Mouse (Mus musculus) frontal cortex, postnatal 10 days (tissue): Measurements from ENCODE around the gene Prps1.
"Not testable (repeated sequence)": the region's sequence is repeated elsewhere in the genome, so short reads cannot be mapped to it uniquely, and the experiment has no call there.

Experiments used
- DNase-seq, 2 experiments: peaks; one replicate each; pipeline ENCODE4 v3.0.0; 2022; ENCODE audit warnings: low spot score in 2 of 2, mixed read lengths in 1 of 2

Prps1 gene

DNA sequence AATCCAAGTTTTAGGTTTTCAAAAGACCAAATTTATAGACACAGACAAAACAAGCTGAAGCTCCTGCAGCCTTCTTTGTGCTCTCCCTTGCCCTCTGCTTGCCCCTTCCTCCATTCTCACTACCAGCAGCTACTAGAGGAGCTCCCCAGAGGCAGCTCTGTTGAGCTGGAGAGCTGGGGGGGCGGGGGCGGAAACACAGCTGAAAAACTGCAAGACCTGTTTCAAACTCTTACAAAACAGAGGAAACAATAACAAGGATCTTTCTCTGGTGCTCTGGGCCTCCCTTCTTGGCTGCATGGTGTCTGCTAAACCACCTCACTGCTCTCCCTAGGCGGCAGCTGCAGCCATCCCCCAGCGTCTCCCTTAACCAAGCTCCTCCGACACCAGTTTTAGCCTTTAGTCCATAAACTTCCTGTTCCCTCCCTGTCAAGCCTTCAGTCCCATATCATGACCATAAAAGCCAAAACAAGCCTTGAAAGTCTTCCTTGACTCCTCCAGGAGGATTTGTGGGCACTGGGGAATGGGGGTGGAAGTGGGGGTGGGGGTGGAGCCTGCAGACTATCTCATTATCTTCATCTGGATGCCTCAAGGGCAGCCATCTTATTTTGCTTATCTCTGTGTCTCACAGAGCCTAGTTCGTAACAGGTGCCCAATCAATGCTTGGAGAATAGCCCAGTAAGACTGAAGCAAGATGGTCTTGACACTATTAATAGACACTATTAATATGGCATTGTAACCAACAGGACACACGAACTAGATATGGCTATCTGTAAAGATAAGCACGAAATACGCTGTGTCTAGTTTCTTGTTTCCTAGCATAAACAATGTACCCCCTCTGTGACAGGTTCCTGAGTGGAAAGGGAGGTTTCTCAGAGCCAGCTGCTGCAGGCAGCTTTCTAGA is 45.2 kb downstream of the Prps1 start:
- no peak for DNase-seq

DNA sequence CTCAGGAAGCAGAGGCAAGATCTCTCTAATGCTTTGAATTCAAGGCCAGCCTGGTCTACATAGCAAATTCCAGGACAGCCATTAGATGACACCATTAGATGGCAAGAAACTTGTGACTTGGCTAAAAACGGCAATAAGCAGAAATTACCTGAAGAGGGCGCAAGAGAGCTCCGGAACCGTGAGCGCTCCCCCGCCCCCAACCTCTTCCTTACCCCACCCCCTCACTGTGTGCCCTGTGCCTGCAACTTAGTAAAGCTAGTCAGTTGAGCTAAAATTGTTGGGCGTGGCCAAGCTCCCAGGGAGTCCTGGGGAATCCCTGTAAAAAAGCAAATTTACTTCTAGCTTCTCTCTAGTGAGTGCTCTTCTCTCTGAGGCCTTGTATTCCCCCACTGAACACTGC is 47.5 kb downstream of the Prps1 start:
- no peak for DNase-seq

DNA sequence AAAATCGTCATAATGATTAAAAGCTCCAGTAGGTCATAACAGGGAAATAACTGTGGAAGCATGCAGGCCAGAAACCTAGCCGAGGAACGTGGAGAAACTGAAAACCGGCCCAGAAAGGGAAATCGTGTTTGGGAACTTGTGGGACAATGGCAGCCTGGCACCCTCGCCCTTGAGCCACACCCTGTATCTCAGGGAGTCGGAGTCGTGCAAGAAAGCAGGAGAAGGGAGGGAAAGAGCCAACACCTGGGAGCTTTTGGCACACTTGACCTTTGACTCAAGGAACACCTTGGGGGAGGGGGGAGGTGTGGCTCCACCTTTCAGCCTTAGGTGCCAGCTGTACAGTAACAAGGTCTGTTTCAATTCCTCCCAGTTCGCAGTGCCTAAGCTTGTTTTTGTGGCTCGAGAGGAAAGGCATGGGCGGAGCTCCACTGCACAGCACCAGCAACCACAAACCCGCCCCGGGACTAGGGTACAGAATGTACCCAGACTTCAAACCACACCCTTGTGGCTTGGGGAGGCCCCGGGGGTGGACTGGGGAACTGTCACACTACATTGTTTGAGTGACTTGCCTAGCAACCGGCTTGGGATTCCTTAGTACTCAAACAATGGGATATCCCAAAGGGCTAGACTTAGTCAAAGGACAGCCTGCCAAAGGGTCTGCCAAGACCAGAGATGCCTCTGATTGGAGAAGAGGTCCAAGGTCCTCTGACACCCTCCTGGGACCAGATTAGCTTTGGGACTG is 49.3 kb downstream of the Prps1 start:
- DNase-seq = peak in 1 of 2 experiments; percentile 49

DNA sequence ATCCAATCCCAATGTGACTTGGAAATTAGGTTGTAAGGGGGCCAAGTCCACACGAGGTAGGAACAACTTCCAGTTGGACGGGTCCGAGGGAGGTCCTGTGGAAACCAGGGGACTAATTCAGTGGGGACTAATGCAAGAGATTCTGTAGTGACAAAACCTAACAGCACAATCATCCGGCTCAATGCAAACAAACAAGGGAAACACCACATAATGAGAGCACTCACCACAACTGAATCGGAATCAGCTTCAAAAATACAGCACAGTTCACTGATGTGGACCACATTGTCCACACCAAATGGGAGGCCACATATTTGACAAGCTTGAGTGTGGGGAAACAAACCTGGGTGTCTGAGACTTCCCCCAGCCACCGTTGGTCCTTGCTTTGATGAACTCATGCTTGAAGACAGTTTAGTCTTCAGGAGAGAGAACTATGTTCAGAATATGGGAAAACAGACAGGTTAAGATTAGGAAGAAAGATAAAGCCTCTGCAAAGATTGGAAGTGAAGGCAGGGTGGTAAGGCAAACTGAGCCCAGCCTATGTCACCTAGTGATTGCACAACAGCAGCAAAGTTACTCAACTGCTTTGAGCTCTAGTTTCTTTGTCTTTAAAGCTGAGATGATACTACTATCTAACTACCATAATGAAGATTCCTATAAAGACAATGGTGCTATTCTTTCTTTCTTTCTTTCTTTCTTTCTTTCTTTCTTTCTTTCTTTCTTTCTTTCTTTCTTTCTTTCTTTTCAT is 50.2 kb downstream of the Prps1 start:
- DNase-seq = no peak

DNA sequence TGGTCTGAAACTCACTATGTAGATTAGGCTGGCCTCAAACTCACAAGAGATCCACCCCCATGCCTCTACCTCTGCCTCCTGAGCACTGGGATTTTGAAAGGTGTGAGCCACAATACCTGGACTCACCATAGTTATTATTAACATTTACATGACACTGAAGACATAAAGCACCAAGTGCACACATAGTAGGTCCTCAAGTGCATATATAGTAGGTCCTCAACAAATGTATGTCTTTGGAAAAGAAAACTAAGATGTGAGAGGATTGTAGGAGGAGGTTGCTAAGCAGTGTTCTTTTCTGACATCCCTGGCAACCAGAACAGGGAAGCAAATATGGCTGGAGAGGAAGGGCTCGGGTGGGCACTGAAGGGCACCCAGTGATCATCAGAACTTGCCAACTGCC is 51.0 kb downstream of the Prps1 start:
- DNase-seq = no peak

DNA sequence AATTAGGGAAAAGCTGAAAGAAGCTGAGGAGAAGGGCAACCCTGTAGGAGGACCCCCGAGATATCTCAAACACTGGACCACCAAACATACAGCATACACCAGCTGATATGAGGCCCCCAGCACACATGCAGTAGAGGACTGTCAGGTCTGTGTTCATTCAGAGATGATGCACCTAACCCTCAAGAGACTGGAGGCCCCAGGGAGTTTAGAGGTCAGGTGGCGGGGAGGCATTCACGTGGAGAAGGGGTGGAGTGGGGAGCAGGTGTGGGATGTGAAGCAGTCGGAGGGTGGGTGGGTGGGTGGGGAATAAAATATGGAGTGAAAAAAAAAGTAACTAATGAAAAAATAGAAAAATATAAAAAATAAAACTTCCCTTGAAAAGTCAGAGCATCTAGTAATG is 52.4 kb downstream of the Prps1 start:
- DNase-seq = not testable (repeated sequence)

DNA sequence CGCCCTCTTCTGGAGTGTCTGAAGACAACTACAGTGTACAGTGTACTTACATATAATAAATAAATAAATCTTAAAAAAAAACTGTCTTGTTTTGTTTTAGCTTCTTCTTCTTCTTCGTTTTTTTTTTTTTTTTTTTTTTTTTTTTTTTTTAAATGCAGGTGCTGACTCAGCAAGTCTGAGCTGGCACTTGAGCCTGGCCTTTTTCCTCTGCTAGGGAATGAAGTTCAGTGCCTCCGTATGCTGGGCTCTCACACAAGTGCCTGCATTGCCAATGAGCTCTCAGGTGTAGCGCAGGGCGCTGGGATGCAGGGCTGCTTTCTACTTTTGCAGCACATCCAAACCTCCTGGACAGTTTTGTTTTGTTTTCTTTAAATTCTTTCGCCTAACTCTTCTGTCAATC is 53.4 kb downstream of the Prps1 start:
- no peak for DNase-seq

DNA sequence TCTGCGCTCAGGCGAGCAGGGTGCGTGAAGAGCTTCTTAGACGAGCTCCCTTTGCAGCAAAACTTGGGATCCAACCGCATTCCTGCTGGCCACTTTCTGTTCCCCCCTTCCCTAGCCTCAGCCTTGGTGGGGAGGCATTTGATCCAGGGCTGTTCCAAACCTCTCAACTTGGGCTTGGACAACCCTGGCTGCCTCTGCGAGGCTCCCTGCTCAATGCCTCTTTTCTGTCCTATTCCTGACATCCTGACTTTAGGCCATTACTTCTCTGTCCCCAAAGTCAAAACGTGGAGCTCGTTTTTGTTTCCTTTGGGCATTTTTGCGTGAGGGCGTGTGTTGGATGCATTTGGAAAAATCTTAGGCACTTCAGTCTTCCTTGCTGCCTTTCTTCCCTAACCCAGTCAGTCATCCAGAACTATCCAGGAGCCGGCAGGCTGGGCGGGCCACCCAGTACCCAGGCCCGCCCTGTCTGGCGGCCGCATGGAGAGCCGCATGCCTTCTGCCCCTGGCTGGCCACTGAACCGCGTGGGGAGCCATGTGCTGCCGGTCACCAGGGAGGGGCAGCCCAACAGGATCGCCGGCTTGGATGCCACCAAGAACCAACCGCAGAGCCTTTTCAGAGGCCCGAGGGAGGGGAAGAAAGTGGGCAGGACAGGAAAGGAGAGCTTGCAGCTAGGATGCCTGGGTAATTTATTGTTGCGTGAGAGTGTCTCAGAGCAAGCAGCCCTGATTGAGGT is 54.5 kb downstream of the Prps1 start:
- peak; percentile 17 to 42 for DNase-seq

DNA sequence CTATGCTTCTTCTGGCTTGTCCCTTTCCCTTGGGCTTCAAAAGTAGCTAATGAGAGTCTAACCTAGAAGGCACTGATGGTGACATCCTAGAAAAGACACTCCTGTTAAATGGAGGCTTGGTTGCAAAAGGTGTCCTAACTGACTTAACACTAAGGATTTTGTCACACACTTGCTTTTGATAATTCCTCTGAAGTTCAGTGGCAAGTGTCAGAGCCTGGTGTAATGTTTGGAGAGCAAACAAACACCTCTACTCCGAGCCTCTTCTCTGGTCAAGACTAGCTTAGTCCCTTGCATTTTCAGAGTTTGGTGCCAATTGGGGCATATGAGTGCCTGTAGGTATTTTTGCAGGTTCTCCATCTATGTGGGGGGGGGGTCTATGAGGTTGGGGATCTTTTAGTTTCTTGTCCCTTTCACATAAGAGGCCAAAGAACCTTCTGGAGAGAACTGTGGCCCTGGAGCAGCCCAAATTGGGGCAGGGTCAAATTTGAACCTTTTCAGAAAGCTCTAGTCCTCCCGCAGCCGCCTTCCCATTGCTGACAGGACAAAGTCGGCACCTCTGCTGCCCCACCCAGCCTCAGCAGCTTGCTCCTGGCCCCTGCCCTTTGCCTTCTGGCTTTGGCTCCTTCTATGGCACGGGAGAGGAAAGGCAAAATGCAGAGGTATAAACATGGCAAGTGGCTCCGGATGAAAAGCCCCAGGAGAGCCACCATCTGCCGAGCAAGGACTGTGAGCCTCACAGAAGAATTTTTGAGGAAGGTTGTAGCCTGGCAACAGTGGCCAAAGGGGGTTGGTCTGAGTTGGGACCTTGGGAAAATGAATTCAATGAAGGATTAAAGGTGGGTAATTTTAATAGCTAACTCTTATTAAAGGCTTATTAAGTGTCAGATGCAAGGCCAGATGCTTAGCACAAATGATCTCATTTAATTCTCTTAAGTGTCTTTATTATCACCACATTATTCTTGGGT is 55.6 kb downstream of the Prps1 start:
- DNase-seq = no peak

DNA sequence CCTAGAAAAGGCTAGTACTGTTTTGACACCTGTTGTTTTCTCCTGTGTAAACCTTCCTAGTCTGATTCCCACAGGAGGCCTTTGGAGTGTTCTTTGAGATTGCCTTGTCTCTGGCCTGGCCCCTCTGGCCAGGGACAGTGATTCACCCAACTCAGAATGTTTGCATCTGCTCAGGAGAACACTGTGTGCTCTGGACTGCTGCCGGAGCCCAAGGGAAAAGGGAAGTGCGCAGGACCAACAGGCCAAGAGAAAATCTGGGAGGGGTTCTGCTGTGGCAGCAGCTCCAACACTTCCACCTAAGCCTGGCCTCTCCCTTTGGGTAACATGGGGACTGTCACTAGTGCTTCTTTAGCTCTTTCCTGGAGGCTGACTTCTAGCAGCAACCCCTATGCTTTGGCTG is 57.0 kb downstream of the Prps1 start:
- DNase-seq = no peak

DNA sequence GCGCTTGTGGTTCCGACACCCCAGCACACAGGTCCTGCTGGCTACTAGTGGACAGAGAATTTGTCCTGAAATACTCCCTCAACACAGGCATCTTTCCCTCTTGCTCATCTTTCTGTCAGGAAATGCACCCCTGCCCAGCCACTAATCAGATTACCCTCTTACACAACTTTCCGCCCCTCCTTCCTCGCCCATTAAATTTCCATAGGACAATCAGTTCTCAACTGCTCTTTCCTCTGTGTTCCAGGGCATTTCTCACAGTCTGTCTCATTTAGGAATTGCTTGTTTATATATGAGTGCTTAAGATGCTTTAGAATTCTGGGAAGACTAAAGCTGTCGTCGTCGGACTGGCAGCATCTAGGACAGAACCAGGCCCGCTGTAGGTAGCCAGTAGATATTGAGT is 61.9 kb downstream of the Prps1 start:
- DNase-seq = no peak

DNA sequence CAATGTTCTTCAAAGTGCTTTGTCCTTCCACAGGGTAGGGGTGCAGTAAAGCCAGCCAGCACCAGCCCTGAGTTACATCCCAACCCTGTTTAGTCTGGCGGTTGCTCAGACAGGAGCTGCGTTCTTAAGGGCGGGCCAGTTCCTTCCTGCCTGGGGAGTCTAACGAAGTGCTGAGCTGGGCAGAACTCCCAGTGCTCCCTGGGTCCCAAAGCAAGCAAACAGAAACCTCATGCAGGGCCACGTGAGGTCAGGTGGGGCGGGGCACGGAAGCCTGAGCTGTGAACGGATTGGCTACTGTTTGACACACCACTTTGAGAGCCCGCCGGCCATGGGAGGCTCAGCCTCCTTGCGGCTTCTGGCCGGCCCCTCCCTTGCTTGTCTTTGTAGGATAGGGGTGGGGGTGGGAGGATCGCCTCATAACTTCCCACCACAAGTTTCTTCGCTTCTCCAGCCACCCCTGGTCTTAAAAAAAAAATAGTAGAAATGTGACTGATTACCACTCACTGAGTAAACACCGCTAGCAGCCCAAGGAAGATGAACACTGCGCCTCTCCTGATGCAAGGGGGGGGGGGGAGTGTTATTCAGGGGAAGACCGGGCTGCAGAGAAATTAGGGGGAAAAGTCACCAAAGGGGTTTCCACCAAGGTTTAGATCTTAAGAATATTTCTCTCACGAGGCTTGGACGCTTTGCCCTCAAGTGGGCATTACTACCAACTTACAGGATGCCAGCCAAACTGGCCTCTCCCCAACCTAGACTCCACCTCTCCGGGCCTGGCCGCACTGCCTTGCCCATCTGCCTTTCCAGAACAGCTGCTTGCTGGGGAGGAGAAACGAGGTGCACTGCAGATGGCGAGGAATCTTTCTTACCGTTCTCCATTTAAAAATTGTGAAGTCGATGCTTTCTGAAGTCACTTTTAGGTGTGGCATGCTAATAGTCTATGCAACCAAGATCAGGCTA is 64.0 kb downstream of the Prps1 start:
- DNase-seq = peak; percentile 74 to 84

DNA sequence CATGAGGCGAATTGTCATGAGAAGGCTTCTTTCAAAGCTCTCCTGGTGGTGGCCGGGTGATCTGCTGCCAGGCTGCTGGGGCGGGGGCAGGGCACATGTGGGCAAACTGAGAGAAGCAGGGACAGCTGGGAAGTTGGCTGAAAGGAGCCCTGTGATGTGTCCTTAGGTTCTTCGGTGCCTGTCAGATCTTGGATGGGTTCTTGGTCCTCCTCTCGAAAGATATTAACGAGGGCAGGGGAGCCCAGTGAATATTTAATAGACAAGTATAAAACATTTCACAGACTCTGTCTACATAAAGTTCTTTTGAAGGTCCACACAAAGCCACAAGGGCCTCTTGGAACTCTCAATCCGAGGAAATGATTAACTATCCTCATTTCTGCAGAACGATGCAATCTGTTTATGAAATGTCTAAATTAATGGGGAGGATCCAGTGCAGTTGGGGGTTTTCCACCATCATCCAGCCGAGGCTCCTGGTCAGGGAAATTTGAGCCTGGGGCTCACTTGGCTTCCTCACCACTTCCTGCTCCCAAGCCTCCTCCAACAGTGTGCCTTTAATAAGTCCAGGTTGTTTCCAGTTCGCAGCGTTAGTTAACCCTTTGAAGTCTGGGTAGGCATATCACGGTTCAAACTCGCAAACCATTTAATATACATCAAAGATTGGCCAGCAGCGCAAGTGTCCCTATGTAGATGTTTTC is 65.8 kb downstream of the Prps1 start:
- no peak for DNase-seq

DNA sequence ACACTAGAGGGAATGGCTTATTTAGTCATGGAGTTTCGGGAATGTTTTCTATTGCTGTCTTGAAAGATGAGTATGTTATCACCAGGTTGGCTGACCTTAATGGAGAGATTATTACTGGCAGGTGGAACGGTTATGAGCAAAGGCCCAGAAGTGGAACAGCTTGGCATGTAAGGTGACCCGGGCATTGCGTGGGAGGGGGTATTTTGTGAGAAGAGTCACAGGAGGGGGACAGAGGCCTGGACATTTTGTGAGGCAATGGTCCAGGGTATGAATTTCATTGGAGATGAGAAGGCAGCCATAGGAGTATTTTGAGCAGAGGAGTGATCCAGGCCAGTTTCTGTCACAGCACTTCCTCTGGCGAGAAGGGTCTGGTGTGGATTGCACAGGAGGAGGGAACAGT is 67.8 kb downstream of the Prps1 start:
- no peak for DNase-seq
